Mouse (Mus musculus): ENCODE results near the gene Actc1. TPM values are rescaled to one million over a fixed set of nuclear protein-coding genes. Genes with fewer than 3 reads are reported as not detected.

Actc1 gene
- polyA plus RNA-seq, 1 experiment from 2014 or later: 70.7 TPM

Other genes with a start within 250 kb of the Actc1 start
- 6.7 and 6.8 TPM in 2 replicates for gene Scg5, start 224.4 kb downstream of the Actc1 start, polyA plus RNA-seq (2015; fragmentation: Nextera tagmentation; extraction: Ambion mirVana)
- 28.3 and 31.8 TPM in 2 replicates for gene Arhgap11a, start 204.9 kb downstream of the Actc1 start, polyA plus RNA-seq (2015; fragmentation: Nextera tagmentation; extraction: Ambion mirVana)
- gene Gjd2, start 39.9 kb downstream of the Actc1 start, polyA plus RNA-seq (2015; fragmentation: Nextera tagmentation; extraction: Ambion mirVana): 0.07 TPM in 1 of 2 replicates, not detected in the other
- gene Aqr, start 133.5 kb upstream of the Actc1 start, polyA plus RNA-seq (2015; fragmentation: Nextera tagmentation; extraction: Ambion mirVana): 36.5 and 40.7 TPM in 2 replicates
- gene Zfp770, start 147.9 kb upstream of the Actc1 start, polyA plus RNA-seq (2015; fragmentation: Nextera tagmentation; extraction: Ambion mirVana): 3.6 and 5.1 TPM in 2 replicates